Mouse (Mus musculus) MEL (cell line): ENCODE measurements around the gene Med25. TPM values are rescaled to one million over a fixed set of nuclear protein-coding genes. Genes with fewer than 3 reads are reported as not detected.

Source experiments
- DNase-seq: peaks from one replicate; pipeline ENCODE4 v3.0.0; 2011; ENCODE audit warnings: low read depth, low spot score
- H3K27ac ChIP-seq: 2 replicates; pipeline ENCODE4 v1.5.1; 2012; ENCODE audit warnings: low read depth, mild to moderate bottlenecking, control low read depth, low read length, moderate library complexity; ENCODE audit not compliant: control insufficient read depth
- H3K27me3 ChIP-seq, 2 experiments: fragments of 150-350 bp in 1 of 2; sonication (generic) in 1 of 2; 2 replicates each; pipeline ENCODE4 v1.6.1; 2012; ENCODE audit warnings: low read length in 2 of 2, mild to moderate bottlenecking in 2 of 2, improper control_type of control experiment in 1 of 2, moderate library complexity in 1 of 2; ENCODE audit not compliant: insufficient read depth in 2 of 2, control insufficient read depth in 1 of 2
- H3K36me3 ChIP-seq, 2 experiments: 2 replicates each; pipeline ENCODE4 v1.6.1; 2012 to 2014; ENCODE audit warnings: low read length in 2 of 2, improper control_type of control experiment in 1 of 2, inconsistent platforms in 1 of 2, mild to moderate bottlenecking in 1 of 2; ENCODE audit not compliant: insufficient read depth in 2 of 2, control insufficient read depth in 1 of 2
- H3K4me1 ChIP-seq, 2 experiments: fragments of 150-350 bp in 1 of 2; sonication (generic) in 1 of 2; 2 replicates each; pipeline ENCODE4 v1.6.1; 2012; ENCODE audit warnings: low read length in 2 of 2, improper control_type of control experiment in 1 of 2, mild to moderate bottlenecking in 1 of 2; ENCODE audit not compliant: insufficient read depth in 2 of 2, control insufficient read depth in 1 of 2
- H3K4me3 ChIP-seq, 2 experiments: fragments of 150-350 bp in 1 of 2; sonication (generic) in 1 of 2; 2 replicates each; pipeline ENCODE4 v1.5.1; 2012; ENCODE audit warnings: low read depth in 2 of 2, low read length in 2 of 2, mild to moderate bottlenecking in 2 of 2, moderate library complexity in 2 of 2, control low read depth in 1 of 2, improper control_type of control experiment in 1 of 2; ENCODE audit not compliant: control insufficient read depth in 1 of 2, insufficient read depth in 1 of 2
- H3K79me2 ChIP-seq: 2 replicates; pipeline ENCODE4 v1.6.1; 2012; ENCODE audit warnings: mild to moderate bottlenecking, low read length, moderate library complexity; ENCODE audit not compliant: control insufficient read depth, poor library complexity, insufficient read depth
- H3K9ac ChIP-seq: 2 replicates; pipeline ENCODE4 v1.6.1; 2012; ENCODE audit warnings: low read depth, mild to moderate bottlenecking, control low read depth, low read length, moderate library complexity; ENCODE audit not compliant: control insufficient read depth, poor library complexity, severe bottlenecking
- H3K9me3 ChIP-seq: fragments of 150-350 bp; sonication (generic); replicated peaks from 2 replicates; pipeline ENCODE4 v1.6.1; 2012; ENCODE audit warnings: mild to moderate bottlenecking, low read length, improper control_type of control experiment, moderate library complexity; ENCODE audit not compliant: insufficient read depth
- CHD2 ChIP-seq: IDR thresholded peaks from 2 replicates; pipeline ENCODE4 v1.6.1; 2011; ENCODE audit warnings: low read length, improper control_type of control experiment
- CTCF ChIP-seq, 3 experiments: IDR thresholded peaks in 2 of 3; conservative IDR thresholded peaks in 1 of 3; 2 replicates each; pipeline ENCODE4 v1.5.1; 2011 to 2012; ENCODE audit warnings: low read length in 3 of 3, low read depth in 2 of 3, mild to moderate bottlenecking in 2 of 3, improper control_type of control experiment in 1 of 3, inconsistent platforms in 1 of 3, mixed read lengths in 1 of 3, moderate library complexity in 1 of 3; ENCODE audit not compliant: control insufficient read depth in 1 of 3, insufficient read depth in 1 of 3, poor library complexity in 1 of 3, severe bottlenecking in 1 of 3
- ELF1 ChIP-seq: IDR thresholded peaks from 2 replicates; pipeline ENCODE4 v1.6.1; 2014; ENCODE audit warnings: low read depth, mild to moderate bottlenecking, inconsistent platforms, low read length, improper control_type of control experiment, moderate library complexity
- EP300 ChIP-seq, 2 experiments: IDR thresholded peaks; 2 replicates each; pipeline ENCODE4 v1.6.1; 2011; ENCODE audit warnings: improper control_type of control experiment in 2 of 2, low read length in 2 of 2, low read depth in 1 of 2, mild to moderate bottlenecking in 1 of 2
- GATA1 ChIP-seq: IDR thresholded peaks from 2 replicates; pipeline ENCODE4 v1.6.1; 2011; ENCODE audit warnings: low read depth, low read length, improper control_type of control experiment
- HCFC1 ChIP-seq: IDR thresholded peaks from 2 replicates; pipeline ENCODE4 v1.6.1; 2012; ENCODE audit warnings: low read depth, mild to moderate bottlenecking, inconsistent platforms, low read length, improper control_type of control experiment, moderate library complexity
- KAT2A ChIP-seq: conservative IDR thresholded peaks from 2 replicates; pipeline ENCODE4 v1.6.1; 2012; ENCODE audit warnings: low read depth, low read length, improper control_type of control experiment, inconsistent platforms
- MAFK ChIP-seq: IDR thresholded peaks from 2 replicates; pipeline ENCODE4 v1.6.1; 2011; ENCODE audit warnings: low read depth, mild to moderate bottlenecking, low read length, improper control_type of control experiment, borderline replicate concordance
- MAX ChIP-seq: IDR thresholded peaks from 2 replicates; pipeline ENCODE4 v1.6.1; 2011; ENCODE audit warnings: low read length, improper control_type of control experiment
- MEF2A ChIP-seq: IDR thresholded peaks from 2 replicates; pipeline ENCODE4 v1.6.1; 2014; ENCODE audit warnings: low read depth, mild to moderate bottlenecking, inconsistent platforms, low read length, improper control_type of control experiment; ENCODE audit not compliant: poor library complexity, insufficient replicate concordance, severe bottlenecking; ENCODE audit errors: extremely low read depth
- MXI1 ChIP-seq: IDR thresholded peaks from 2 replicates; pipeline ENCODE4 v1.6.1; 2011; ENCODE audit warnings: mild to moderate bottlenecking, low read depth, low read length, improper control_type of control experiment
- MYC ChIP-seq: IDR thresholded peaks from 2 replicates; pipeline ENCODE4 v1.6.1; 2011; ENCODE audit warnings: low read depth, mild to moderate bottlenecking, low read length, improper control_type of control experiment, moderate library complexity
- NELFE ChIP-seq: IDR thresholded peaks from 2 replicates; pipeline ENCODE4 v1.6.1; 2011; ENCODE audit warnings: low read depth, low read length, improper control_type of control experiment
- NRF1 ChIP-seq: IDR thresholded peaks from 2 replicates; pipeline ENCODE4 v1.6.1; 2014; ENCODE audit warnings: low read depth, mild to moderate bottlenecking, inconsistent platforms, low read length, improper control_type of control experiment, moderate library complexity; ENCODE audit not compliant: poor library complexity, insufficient read depth, severe bottlenecking
- POLR2A ChIP-seq, 2 experiments: IDR thresholded peaks; 2 replicates each; pipeline ENCODE4 v1.6.1; 2011 to 2012; ENCODE audit warnings: low read length in 2 of 2, mild to moderate bottlenecking in 2 of 2, control low read depth in 1 of 2, improper control_type of control experiment in 1 of 2, low read depth in 1 of 2, moderate library complexity in 1 of 2; ENCODE audit not compliant: control insufficient read depth in 1 of 2, insufficient read depth in 1 of 2, poor library complexity in 1 of 2
- POLR2AphosphoS2 ChIP-seq: IDR thresholded peaks from 2 replicates; pipeline ENCODE4 v1.6.1; 2011; ENCODE audit warnings: low read length, improper control_type of control experiment
- POLR2AphosphoS5 ChIP-seq: IDR thresholded peaks from 2 replicates; pipeline ENCODE4 v1.6.1; 2012; ENCODE audit warnings: low read depth, borderline replicate concordance, mild to moderate bottlenecking, inconsistent platforms, low read length, moderate library complexity, mixed read lengths
- RAD21 ChIP-seq: IDR thresholded peaks from 2 replicates; pipeline ENCODE4 v1.6.1; 2011; ENCODE audit warnings: mild to moderate bottlenecking, low read depth, low read length, improper control_type of control experiment
- RCOR1 ChIP-seq: IDR thresholded peaks from 2 replicates; pipeline ENCODE4 v1.6.1; 2012; ENCODE audit warnings: low read depth, mild to moderate bottlenecking, inconsistent platforms, low read length, improper control_type of control experiment
- TAL1 ChIP-seq: IDR thresholded peaks from 2 replicates; pipeline ENCODE4 v1.6.1; 2012; ENCODE audit warnings: mild to moderate bottlenecking, inconsistent platforms, low read length, moderate library complexity, mixed read lengths
- TBP ChIP-seq: IDR thresholded peaks from 2 replicates; pipeline ENCODE4 v1.8.0; 2011; ENCODE audit warnings: low read depth, low read length, improper control_type of control experiment
- TCF12 ChIP-seq: IDR thresholded peaks from 2 replicates; pipeline ENCODE4 v1.6.1; 2014; ENCODE audit warnings: low read depth, mild to moderate bottlenecking, inconsistent platforms, low read length, improper control_type of control experiment, moderate library complexity
- UBTF ChIP-seq: IDR thresholded peaks from 2 replicates; pipeline ENCODE4 v1.6.1; 2012; ENCODE audit warnings: low read depth, mild to moderate bottlenecking, inconsistent platforms, low read length, improper control_type of control experiment, moderate library complexity, borderline replicate concordance; ENCODE audit not compliant: insufficient read depth
- USF2 ChIP-seq, 2 experiments: IDR thresholded peaks; 2 replicates each; pipeline ENCODE4 v1.6.1; 2011 to 2012; ENCODE audit warnings: improper control_type of control experiment in 2 of 2, low read length in 2 of 2, borderline replicate concordance in 1 of 2, inconsistent platforms in 1 of 2, low read depth in 1 of 2, mild to moderate bottlenecking in 1 of 2; ENCODE audit not compliant: insufficient read depth in 1 of 2
- ZC3H11A ChIP-seq: IDR thresholded peaks from 2 replicates; pipeline ENCODE4 v1.6.1; 2012; ENCODE audit warnings: low read depth, mild to moderate bottlenecking, inconsistent platforms, low read length, improper control_type of control experiment
- ZKSCAN1 ChIP-seq: IDR thresholded peaks from 2 replicates; pipeline ENCODE4 v1.6.1; 2012; ENCODE audit warnings: low read depth, mild to moderate bottlenecking, inconsistent platforms, low read length, improper control_type of control experiment, moderate library complexity
- ZMIZ1 ChIP-seq: IDR thresholded peaks from 2 replicates; pipeline ENCODE4 v1.6.1; 2012; ENCODE audit warnings: low read depth, mild to moderate bottlenecking, inconsistent platforms, low read length, improper control_type of control experiment, moderate library complexity
- polyA plus RNA-seq, 2 experiments: library from polyadenylated mRNA; stranded (reverse) in 1 of 2; unstranded in 1 of 2; fragments of >175 nt in 1 of 2; fragments of >200 nt in 1 of 2; gene quantifications; 2 replicates each; pipeline versions ENCODE4 v1.2.1 to v1.2.4; 2012; ENCODE audit warnings: low replicate concordance in 2 of 2, low read depth in 1 of 2; ENCODE audit not compliant: insufficient read length in 2 of 2, insufficient read depth in 1 of 2, missing spikeins in 1 of 2
- total RNA-seq: library from RNA; depleted of rRNA; stranded (reverse); fragments of 300-350 nt; gene quantifications from 2 replicates; pipeline ENCODE4 v1.2.3, GENCODE M21; 2012

Med25 gene
- total and polyA plus RNA-seq, 3 experiments = 53.9 to 118 TPM; not detected in 1

DNA sequence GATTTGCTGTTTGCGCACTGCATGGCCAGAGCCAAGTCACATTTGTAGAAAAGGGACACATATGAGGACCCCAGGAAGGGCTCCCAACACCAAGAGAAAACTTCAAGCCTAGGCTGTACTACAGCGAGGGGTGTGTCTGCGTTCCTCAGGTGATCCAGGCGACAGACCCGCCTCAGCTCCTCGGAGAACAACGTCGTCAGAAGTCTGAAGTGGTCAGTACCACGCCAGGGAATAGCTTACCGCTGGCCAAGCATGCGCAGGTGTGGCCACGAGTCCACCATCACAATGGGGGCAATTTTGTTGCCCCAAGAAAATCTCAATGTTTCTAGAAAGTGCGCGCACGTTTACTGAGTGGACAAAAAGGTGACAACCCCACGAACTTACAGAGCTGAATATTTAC lies 24.0 kb downstream of the Med25 start (continued):
- TF ChIP-seq GATA1 (no peak), POLR2AphosphoS2 (no peak)

DNA sequence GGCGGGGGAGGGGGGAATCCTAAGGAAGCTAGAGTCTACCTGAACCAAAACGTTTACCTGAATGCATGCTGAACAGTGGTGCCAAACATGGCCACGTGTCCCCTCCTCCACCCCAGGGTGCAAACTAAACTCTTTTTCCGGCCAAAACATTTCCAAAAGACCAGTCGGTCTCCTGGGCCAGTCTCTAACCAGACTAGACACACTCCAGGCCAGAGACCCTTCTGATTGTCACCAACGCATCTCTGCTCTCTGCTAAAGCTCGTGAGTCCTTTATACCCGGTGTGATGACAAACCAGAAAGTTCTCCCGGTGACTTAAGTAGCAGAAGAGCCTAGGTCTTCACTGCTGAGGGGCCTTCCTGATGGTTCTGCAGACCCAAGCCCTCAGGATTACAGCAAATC lies 24.7 kb downstream of the Med25 start:
- no peak overlapping the region for H3K27ac ChIP-seq
- TF ChIP-seq USF2 (IDR thresholded peaks at IDR 0.05; ENCODE audit: borderline replicate concordance in 1 of 2, insufficient read depth in 1 of 2, low read depth in 1 of 2, low read length in 2 of 2) (no peak), NELFE (no peak), ELF1 (no peak), ZMIZ1 (no peak), POLR2AphosphoS2 (no peak), MAFK (no peak), HCFC1 (no peak), TAL1 (no peak), TBP (no peak), UBTF (no peak), KAT2A (no peak), MYC (no peak), ZKSCAN1 (no peak), NRF1 (no peak), RAD21 (no peak), POLR2A (IDR thresholded peaks at IDR 0.05; ENCODE audit: control insufficient read depth in 1 of 2, insufficient read depth in 1 of 2, low read depth in 1 of 2, low read length in 2 of 2, poor library complexity in 1 of 2) (no peak)
- peaks cover 3 to 4% of the 10 kb centered on the region in 2 experiments; a peak in 3 of 4 replicates for H3K4me1 ChIP-seq
- no peak for DNase-seq
- H3K4me3 ChIP-seq = no peak overlapping the region
- H3K27me3 ChIP-seq = no peaks in the 10 kb centered on the region
- no peak overlapping the region for H3K9ac ChIP-seq
- peaks cover 9% of the 10 kb centered on the region for H3K79me2 ChIP-seq
- no peaks in the 10 kb centered on the region for H3K9me3 ChIP-seq
- H3K36me3 ChIP-seq = no peaks in the 10 kb centered on the region

DNA sequence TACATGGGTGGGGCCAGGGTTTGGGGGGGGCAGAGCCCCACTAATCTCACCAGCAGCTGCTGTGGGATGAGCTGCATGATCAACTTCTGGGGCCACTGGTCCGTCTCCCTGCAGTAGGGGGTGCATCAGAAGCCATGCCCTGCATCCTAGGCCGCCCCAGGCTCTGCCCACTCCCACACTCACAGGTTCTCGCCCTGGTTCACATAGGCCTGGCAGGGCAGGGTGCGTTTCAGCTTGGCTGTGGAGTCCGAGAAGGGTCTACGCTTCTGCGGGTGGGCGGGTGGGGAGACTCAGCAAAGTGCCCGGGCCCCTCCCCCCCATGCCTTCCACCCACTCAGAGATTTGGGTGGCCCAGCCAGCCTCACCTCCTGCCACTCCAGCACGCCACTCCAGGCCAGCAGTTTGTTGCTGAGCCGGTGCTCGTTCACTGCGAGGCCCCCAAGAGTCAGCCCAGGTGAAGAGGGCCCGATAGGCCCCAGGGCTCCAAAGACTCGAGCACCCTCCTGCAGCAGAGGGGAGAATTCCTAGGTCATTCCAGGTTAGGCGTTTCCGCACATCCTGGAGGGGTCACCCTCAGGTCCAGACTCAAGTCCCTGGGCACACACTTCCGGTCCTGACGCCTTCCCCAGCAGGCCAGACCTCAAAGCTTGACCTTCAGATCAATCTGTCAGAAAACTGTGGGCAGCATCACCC lies 25.4 kb downstream of the Med25 start:
- Histone ChIP-seq H3K4me3 (no peak overlapping the region), H3K79me2 (peaks cover 9% of the 10 kb centered on the region), H3K9ac (no peak overlapping the region), H3K9me3 (no peaks in the 10 kb centered on the region), H3K36me3 (no peaks in the 10 kb centered on the region; a peak in 1 of 4 replicates), H3K27me3 (no peaks in the 10 kb centered on the region), H3K27ac (no peak overlapping the region), H3K4me1 (peaks cover 3 to 4% of the 10 kb centered on the region in 2 experiments; a peak in 3 of 4 replicates)
- no peak for TF ChIP-seq MXI1
- no peak for TF ChIP-seq ELF1
- TF ChIP-seq TCF12 = no peak
- TF ChIP-seq EP300 (IDR thresholded peaks at IDR 0.05; ENCODE audit: low read depth in 1 of 2, low read length in 2 of 2) = no peak
- TF ChIP-seq ZC3H11A = no peak
- TF ChIP-seq RCOR1 = no peak
- TF ChIP-seq POLR2AphosphoS5 = no peak
- TF ChIP-seq MAX = no peak
- TF ChIP-seq MEF2A = no peak
- TF ChIP-seq HCFC1 = no peak
- no peak for TF ChIP-seq CTCF (IDR thresholded peaks at IDR 0.05 in 2 of 3, conservative IDR thresholded peaks at IDR 0.05 in 1 of 3; ENCODE audit: control insufficient read depth in 1 of 3, insufficient read depth in 1 of 3, low read depth in 2 of 3, low read length in 3 of 3, poor library complexity in 1 of 3, severe bottlenecking in 1 of 3)
- no peak for TF ChIP-seq RAD21
- TF ChIP-seq CHD2 = no peak
- TF ChIP-seq TAL1 = no peak
- TF ChIP-seq NELFE = no peak
- TF ChIP-seq NRF1 = no peak
- no peak for DNase-seq
